Mouse (Mus musculus): ENCODE data around the gene Gm3106. TPM values are rescaled to one million over a fixed set of nuclear protein-coding genes. Genes with fewer than 3 reads are reported as not detected.
"Not testable (repeated sequence)": the region's sequence is repeated elsewhere in the genome, so short reads cannot be mapped to it uniquely, and the experiment has no call there.

Gm3106 gene
- not detected in 2 replicates for polyA plus RNA-seq (2014; fragmentation: Nextera tagmentation; extraction: Ambion mirVana)

GRCm38 (mm10) chr5:94217705-94218104 lies at the start of gene Gm3106:
Gm3106 (plus strand) TSS chr5:94218005.
- ATAC-seq (ENCODE audit: low FRiP score); H3K4me1 ChIP-seq (replicated peaks; ENCODE audit: control insufficient read depth, insufficient read depth, low read length); DNase-seq (ENCODE audit: low spot score); H3K27ac ChIP-seq (ENCODE audit: low read depth, low read length); H3K27me3 ChIP-seq (ENCODE audit: control insufficient read depth, insufficient read depth, low read length); H3K4me3 ChIP-seq (ENCODE audit: low read depth, low read length); H3K36me3 ChIP-seq (ENCODE audit: control insufficient read depth, insufficient read depth, low read length); H3K4me2 ChIP-seq (replicated peaks; ENCODE audit: low read depth, low read length); H3K9me3 ChIP-seq (ENCODE audit: control insufficient read depth, low read length); H3K9ac ChIP-seq (ENCODE audit: low read depth, low read length): not testable (repeated sequence)
- WGBS, result no CpG with 5 or more reads among the region's 2 CpGs

Other genes starting within 250 kb of the Gm3106 start
- gene BC061212, start 147.5 kb upstream of the Gm3106 start, polyA plus RNA-seq (2014; fragmentation: Nextera tagmentation; extraction: Ambion mirVana), result not detected in 2 replicates
- gene Gm6351, start 141.6 kb upstream of the Gm3106 start, polyA plus RNA-seq (2014; fragmentation: Nextera tagmentation; extraction: Ambion mirVana), result not detected in 2 replicates
- 0.20 TPM in 1 of 2 replicates, not detected in the other for gene A430089I19Rik, start 88.8 kb downstream of the Gm3106 start, polyA plus RNA-seq (2014; fragmentation: Nextera tagmentation; extraction: Ambion mirVana)
- not detected in 2 replicates for gene Gm6502, start 96.4 kb downstream of the Gm3106 start, polyA plus RNA-seq (2014; fragmentation: Nextera tagmentation; extraction: Ambion mirVana)
- not detected in 2 replicates for gene AA792892, start 121.7 kb downstream of the Gm3106 start, polyA plus RNA-seq (2014; fragmentation: Nextera tagmentation; extraction: Ambion mirVana)
- not detected in 2 replicates for gene Gm7682, start 227.8 kb downstream of the Gm3106 start, polyA plus RNA-seq (2014; fragmentation: Nextera tagmentation; extraction: Ambion mirVana)